Mouse (Mus musculus) small intestine, adult 2 months (tissue): Measurements from ENCODE around the gene Dab2ip.

Experiments
- CTCF ChIP-seq: fragments of 200-500 bp; IDR thresholded peaks from 2 replicates; pipeline ENCODE4 v1.5.1; 2012; ENCODE audit warnings: low read depth, mild to moderate bottlenecking, control low read depth, inconsistent platforms, low read length, moderate library complexity, mixed read lengths; ENCODE audit not compliant: insufficient replicate concordance, insufficient read length; ENCODE audit errors: extremely low read depth
- POLR2A ChIP-seq: fragments of 200-500 bp; IDR thresholded peaks from 2 replicates; pipeline ENCODE4 v1.6.1; 2012; ENCODE audit warnings: low read depth, mild to moderate bottlenecking, control low read depth, inconsistent platforms, low read length, moderate library complexity

DNA sequence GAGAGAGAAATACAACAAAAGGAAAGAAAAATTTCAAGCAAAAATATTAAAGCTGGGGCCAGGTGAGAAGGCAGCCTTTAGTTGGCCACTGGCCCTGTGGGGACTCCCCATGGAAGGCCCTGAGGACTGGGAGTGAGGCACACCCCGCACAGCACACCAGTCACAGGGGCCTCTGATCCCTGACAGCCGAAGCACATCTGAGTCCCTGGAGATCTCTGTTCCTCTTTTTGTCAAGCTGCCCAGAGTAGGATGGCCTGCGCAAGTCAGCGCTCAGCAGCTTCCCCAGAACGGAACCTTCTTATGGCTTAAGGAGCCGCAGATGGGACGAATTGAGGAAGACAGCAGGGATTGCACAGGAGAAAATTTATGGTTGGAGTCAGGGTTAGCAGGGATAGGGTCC, 198.4 kb downstream of the Dab2ip start:
- TF ChIP-seq CTCF (no peak), POLR2A (no peak)
